Mouse (Mus musculus) MEL (cell line): Measurements from ENCODE around the gene Ecel1.

Experiments used
- CHD1 ChIP-seq: IDR thresholded peaks from 2 replicates; pipeline ENCODE4 v1.6.1; 2012; ENCODE audit warnings: low read depth, mild to moderate bottlenecking, inconsistent platforms, low read length, improper control_type of control experiment
- CHD2 ChIP-seq: IDR thresholded peaks from 2 replicates; pipeline ENCODE4 v1.6.1; 2011; ENCODE audit warnings: low read length, improper control_type of control experiment
- CTCF ChIP-seq, 3 experiments: IDR thresholded peaks in 2 of 3; conservative IDR thresholded peaks in 1 of 3; 2 replicates each; pipeline ENCODE4 v1.5.1; 2011 to 2012; ENCODE audit warnings: low read length in 3 of 3, low read depth in 2 of 3, mild to moderate bottlenecking in 2 of 3, improper control_type of control experiment in 1 of 3, inconsistent platforms in 1 of 3, mixed read lengths in 1 of 3, moderate library complexity in 1 of 3; ENCODE audit not compliant: control insufficient read depth in 1 of 3, insufficient read depth in 1 of 3, poor library complexity in 1 of 3, severe bottlenecking in 1 of 3
- EP300 ChIP-seq, 2 experiments: IDR thresholded peaks; 2 replicates each; pipeline ENCODE4 v1.6.1; 2011; ENCODE audit warnings: improper control_type of control experiment in 2 of 2, low read length in 2 of 2, low read depth in 1 of 2, mild to moderate bottlenecking in 1 of 2
- GATA1 ChIP-seq: IDR thresholded peaks from 2 replicates; pipeline ENCODE4 v1.6.1; 2011; ENCODE audit warnings: low read depth, low read length, improper control_type of control experiment
- HCFC1 ChIP-seq: IDR thresholded peaks from 2 replicates; pipeline ENCODE4 v1.6.1; 2012; ENCODE audit warnings: low read depth, mild to moderate bottlenecking, inconsistent platforms, low read length, improper control_type of control experiment, moderate library complexity
- MAFK ChIP-seq: IDR thresholded peaks from 2 replicates; pipeline ENCODE4 v1.6.1; 2011; ENCODE audit warnings: low read depth, mild to moderate bottlenecking, low read length, improper control_type of control experiment, borderline replicate concordance
- MXI1 ChIP-seq: IDR thresholded peaks from 2 replicates; pipeline ENCODE4 v1.6.1; 2011; ENCODE audit warnings: mild to moderate bottlenecking, low read depth, low read length, improper control_type of control experiment
- POLR2A ChIP-seq, 2 experiments: IDR thresholded peaks; 2 replicates each; pipeline ENCODE4 v1.6.1; 2011 to 2012; ENCODE audit warnings: low read length in 2 of 2, mild to moderate bottlenecking in 2 of 2, control low read depth in 1 of 2, improper control_type of control experiment in 1 of 2, low read depth in 1 of 2, moderate library complexity in 1 of 2; ENCODE audit not compliant: control insufficient read depth in 1 of 2, insufficient read depth in 1 of 2, poor library complexity in 1 of 2
- POLR2AphosphoS5 ChIP-seq: IDR thresholded peaks from 2 replicates; pipeline ENCODE4 v1.6.1; 2012; ENCODE audit warnings: low read depth, borderline replicate concordance, mild to moderate bottlenecking, inconsistent platforms, low read length, moderate library complexity, mixed read lengths
- SMC3 ChIP-seq: IDR thresholded peaks from 2 replicates; pipeline ENCODE4 v1.6.1; 2011; ENCODE audit warnings: low read depth, low read length, improper control_type of control experiment
- USF1 ChIP-seq: IDR thresholded peaks from 2 replicates; pipeline ENCODE4 v1.6.1; 2014; ENCODE audit warnings: low read depth, mild to moderate bottlenecking, inconsistent platforms, low read length, improper control_type of control experiment, moderate library complexity

DNA sequence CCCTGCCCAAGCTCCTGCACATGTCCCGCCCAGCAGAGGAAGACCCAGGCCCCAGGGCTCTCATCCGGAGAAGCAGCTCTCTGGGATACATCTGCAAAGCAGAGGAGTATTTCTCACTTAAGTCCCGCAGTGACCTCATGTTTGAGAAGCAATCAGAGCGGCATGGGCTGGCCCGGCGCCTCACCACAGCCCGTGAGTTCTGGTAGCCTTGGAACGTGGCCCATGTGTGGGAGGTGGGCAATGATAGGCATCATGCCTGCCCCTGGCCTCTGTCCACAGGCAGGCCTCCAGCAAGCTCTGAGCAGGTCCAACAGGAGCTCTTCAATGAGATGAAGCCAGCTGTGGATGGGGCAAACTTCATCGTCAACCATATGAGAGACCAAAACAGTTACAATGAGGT lies 41.0 kb upstream of the Ecel1 start:
- no peak for TF ChIP-seq CTCF (IDR thresholded peaks at IDR 0.05 in 2 of 3, conservative IDR thresholded peaks at IDR 0.05 in 1 of 3; ENCODE audit: control insufficient read depth in 1 of 3, insufficient read depth in 1 of 3, low read depth in 2 of 3, low read length in 3 of 3, poor library complexity in 1 of 3, severe bottlenecking in 1 of 3)
- no peak for TF ChIP-seq GATA1
- TF ChIP-seq CHD1, result no peak
- no peak for TF ChIP-seq MAFK
- no peak for TF ChIP-seq USF1
- TF ChIP-seq CHD2, result no peak
- TF ChIP-seq POLR2A (IDR thresholded peaks at IDR 0.05; ENCODE audit: control insufficient read depth in 1 of 2, insufficient read depth in 1 of 2, low read depth in 1 of 2, low read length in 2 of 2, poor library complexity in 1 of 2), result no peak
- no peak for TF ChIP-seq POLR2AphosphoS5
- no peak for TF ChIP-seq MXI1
- TF ChIP-seq SMC3, result no peak
- TF ChIP-seq HCFC1, result no peak
- no peak for TF ChIP-seq EP300 (IDR thresholded peaks at IDR 0.05; ENCODE audit: low read depth in 1 of 2, low read length in 2 of 2)
